Mouse (Mus musculus): ENCODE data around the gene Gmip. TPM values are rescaled to one million over a fixed set of nuclear protein-coding genes. Genes with fewer than 3 reads are reported as not detected.

Gene Gmip
- total and polyA plus RNA-seq, 3 experiments: 25.4 to 81.8 (median 48.1) TPM

- H3K27me3 ChIP-seq (replicated peaks): no peaks in the 10 kb centered on the region
- H3K4me2 ChIP-seq (ENCODE audit: insufficient read depth, low read depth, poor library complexity, severe bottlenecking): no peak overlapping the region
- H3K4me1 ChIP-seq (ENCODE audit: control insufficient read depth in 1 of 2, insufficient read depth in 2 of 2): peaks cover 2 to 13% of the 10 kb centered on the region in 2 experiments; a peak in 2 of 4 replicates
- H3K27ac ChIP-seq (ENCODE audit: insufficient read depth, low read depth): no peak overlapping the region
- H3K4me3 ChIP-seq (replicated peaks in 1 of 3; ENCODE audit: low read depth in 2 of 3, low read length in 2 of 3, poor library complexity in 1 of 3): no peak overlapping the region
- TF ChIP-seq PAX5 (IDR thresholded peaks at IDR 0.05; ENCODE audit: low read length): no peak
- TF ChIP-seq BHLHE40 (IDR thresholded peaks at IDR 0.05; ENCODE audit: low read depth, low read length): no peak
- no peak for TF ChIP-seq CHD2 (IDR thresholded peaks at IDR 0.05; ENCODE audit: low read length)
- no peak for TF ChIP-seq MAFK (IDR thresholded peaks at IDR 0.05; ENCODE audit: insufficient replicate concordance, low read length)
- no peak for TF ChIP-seq JUN (IDR thresholded peaks at IDR 0.05; ENCODE audit: insufficient read depth, low read depth, low read length)
- no peak for TF ChIP-seq SMC3 (IDR thresholded peaks at IDR 0.05; ENCODE audit: low read depth, low read length)
- no peak for TF ChIP-seq UBTF (IDR thresholded peaks at IDR 0.05; ENCODE audit: low read depth, low read length)
- TF ChIP-seq USF2 (conservative IDR thresholded peaks at IDR 0.05; ENCODE audit: low read depth, low read length): no peak
- H3K9ac ChIP-seq (ENCODE audit: insufficient read depth, low read depth): no peak overlapping the region
- no peaks in the 10 kb centered on the region for H3K79me2 ChIP-seq (replicated peaks; ENCODE audit: control insufficient read depth, extremely low read depth, insufficient read depth, poor library complexity, severe bottlenecking)
- no peaks in the 10 kb centered on the region for H3K9me3 ChIP-seq (replicated peaks; ENCODE audit: low read length)
- dilution Hi-C loops (cut with MboI; ENCODE audit: extremely low pct_ligation_motif_present, extremely low pct_unique_long_range_greater_than_20kb, low sequenced_read_pairs) (no loop called here), in situ Hi-C loops (cut with MboI; ENCODE audit: low pct_ligation_motif_present, low pct_unique_long_range_greater_than_20kb, low sequenced_read_pairs) (no loop called here)
- H3K36me3 ChIP-seq (replicated peaks in 1 of 2; ENCODE audit: control insufficient read depth in 1 of 2, insufficient read depth in 1 of 2, low read length in 1 of 2): peaks cover 2 to 13% of the 10 kb centered on the region in 2 experiments
- DNase-seq (ENCODE audit: extremely low read depth): no peak
Observed at GRCm38 (mm10) chr8:69863387-69864020, 55.0 kb downstream of the Gmip start.

GRCm38 (mm10) chr8:69864180-69864579, 55.7 kb downstream of the Gmip start:
- no peaks in the 10 kb centered on the region for H3K79me2 ChIP-seq (replicated peaks; ENCODE audit: control insufficient read depth, extremely low read depth, insufficient read depth, poor library complexity, severe bottlenecking)
- H3K27ac ChIP-seq (ENCODE audit: insufficient read depth, low read depth): no peak overlapping the region
- H3K4me1 ChIP-seq (ENCODE audit: control insufficient read depth in 1 of 2, insufficient read depth in 2 of 2): peaks cover 2 to 13% of the 10 kb centered on the region in 2 experiments; a peak in 2 of 4 replicates
- TF ChIP-seq NELFE (IDR thresholded peaks at IDR 0.05; ENCODE audit: low read depth, low read length): no peak
- TF ChIP-seq USF2 (conservative IDR thresholded peaks at IDR 0.05; ENCODE audit: low read depth, low read length): no peak
- no peak for TF ChIP-seq CHD1 (IDR thresholded peaks at IDR 0.05; ENCODE audit: low read depth, low read length)
- TF ChIP-seq POLR2A (IDR thresholded peaks at IDR 0.05; ENCODE audit: low read depth, low read length): no peak
- TF ChIP-seq USF1 (IDR thresholded peaks at IDR 0.05; ENCODE audit: low read depth, low read length): no peak
- TF ChIP-seq TCF12 (IDR thresholded peaks at IDR 0.05; ENCODE audit: low read depth, low read length): no peak
- no peak for TF ChIP-seq ELF1 (IDR thresholded peaks at IDR 0.05; ENCODE audit: low read depth, low read length)
- TF ChIP-seq ETS1 (conservative IDR thresholded peaks at IDR 0.05; ENCODE audit: low read depth, low read length): no peak
- TF ChIP-seq EP300 (IDR thresholded peaks at IDR 0.05; ENCODE audit: low read length): no peak
- no peak for TF ChIP-seq MAFK (IDR thresholded peaks at IDR 0.05; ENCODE audit: insufficient replicate concordance, low read length)
- TF ChIP-seq BHLHE40 (IDR thresholded peaks at IDR 0.05; ENCODE audit: low read depth, low read length): no peak
- no peak for TF ChIP-seq GABPA (IDR thresholded peaks at IDR 0.05; ENCODE audit: insufficient replicate concordance, low read depth, low read length)
- no peak for TF ChIP-seq CTCF (conservative IDR thresholded peaks at IDR 0.05 in 1 of 2, IDR thresholded peaks at IDR 0.05 in 1 of 2; ENCODE audit: low read depth in 2 of 2, low read length in 2 of 2)
- no peak for TF ChIP-seq IRF4 (IDR thresholded peaks at IDR 0.05; ENCODE audit: low read depth, low read length)
- no peak for TF ChIP-seq MXI1 (IDR thresholded peaks at IDR 0.05; ENCODE audit: low read depth, low read length)
- no peak for TF ChIP-seq RCOR1 (conservative IDR thresholded peaks at IDR 0.05; ENCODE audit: low read depth, low read length)
- TF ChIP-seq E2F4 (IDR thresholded peaks at IDR 0.05; ENCODE audit: insufficient replicate concordance, low read depth, low read length): no peak
- TF ChIP-seq MEF2A (IDR thresholded peaks at IDR 0.05; ENCODE audit: borderline replicate concordance, low read depth, low read length): no peak
- no peak for TF ChIP-seq NRF1 (IDR thresholded peaks at IDR 0.05; ENCODE audit: low read depth, low read length)
- H3K27me3 ChIP-seq (replicated peaks): no peaks in the 10 kb centered on the region
- H3K36me3 ChIP-seq (replicated peaks in 1 of 2; ENCODE audit: control insufficient read depth in 1 of 2, insufficient read depth in 1 of 2, low read length in 1 of 2): peaks cover 2 to 13% of the 10 kb centered on the region in 2 experiments
- no peak overlapping the region for H3K9ac ChIP-seq (ENCODE audit: insufficient read depth, low read depth)
- dilution Hi-C loops (cut with MboI; ENCODE audit: extremely low pct_ligation_motif_present, extremely low pct_unique_long_range_greater_than_20kb, low sequenced_read_pairs) (no loop called here), in situ Hi-C loops (cut with MboI; ENCODE audit: low pct_ligation_motif_present, low pct_unique_long_range_greater_than_20kb, low sequenced_read_pairs) (no loop called here)
- no peak overlapping the region for H3K4me3 ChIP-seq (replicated peaks in 1 of 3; ENCODE audit: low read depth in 2 of 3, low read length in 2 of 3, poor library complexity in 1 of 3)
- DNase-seq (ENCODE audit: extremely low read depth): no peak
- no peaks in the 10 kb centered on the region for H3K9me3 ChIP-seq (replicated peaks; ENCODE audit: low read length)
- H3K4me2 ChIP-seq (ENCODE audit: insufficient read depth, low read depth, poor library complexity, severe bottlenecking): no peak overlapping the region
